Mouse (Mus musculus) right cerebral cortex, adult 18-20 months (tissue): ENCODE results near the gene Pik3c2a.

Source experiments
- DNase-seq: peaks from one replicate; pipeline ENCODE4 v3.0.0; 2022; ENCODE audit warnings: mixed read lengths

The Pik3c2a gene

GRCm38 (mm10) chr7:116443004-116443696 is at the start of gene Pik3c2a:
Gene Pik3c2a, minus strand, starts transcription at chr7:116443449.
- DNase-seq = peak; percentile 97

GRCm38 (mm10) chr7:116491113-116491512 is 47.9 kb upstream of the Pik3c2a start:
- DNase-seq = no peak

GRCm38 (mm10) chr7:116485062-116485601 is 41.9 kb upstream of the Pik3c2a start:
- no peak for DNase-seq

GRCm38 (mm10) chr7:116484213-116484612 is 41.0 kb upstream of the Pik3c2a start:
- no peak for DNase-seq

GRCm38 (mm10) chr7:116483782-116484181 is 40.5 kb upstream of the Pik3c2a start:
- no peak for DNase-seq

GRCm38 (mm10) chr7:116483106-116483505 is 39.9 kb upstream of the Pik3c2a start:
- DNase-seq = no peak

GRCm38 (mm10) chr7:116476264-116476663 is 33.0 kb upstream of the Pik3c2a start:
- no peak for DNase-seq

GRCm38 (mm10) chr7:116475836-116476235 is 32.6 kb upstream of the Pik3c2a start:
- DNase-seq = no peak

- no peak for DNase-seq
Observed at GRCm38 (mm10) chr7:116462114-116462513, 18.9 kb upstream of the Pik3c2a start.

- peak; percentile 9 for DNase-seq
Observed at GRCm38 (mm10) chr7:116458985-116459441, 15.8 kb upstream of the Pik3c2a start.

- no peak for DNase-seq
Observed at GRCm38 (mm10) chr7:116457391-116457790, 14.1 kb upstream of the Pik3c2a start.

- DNase-seq = no peak
Observed at GRCm38 (mm10) chr7:116456964-116457363, 13.7 kb upstream of the Pik3c2a start.

GRCm38 (mm10) chr7:116446645-116447044 is 3.4 kb upstream of the Pik3c2a start:
- no peak for DNase-seq

- no peak for DNase-seq
Observed at GRCm38 (mm10) chr7:116444326-116444809, 1.1 kb upstream of the Pik3c2a start.

GRCm38 (mm10) chr7:116443697-116444325 is 562 bp upstream of the Pik3c2a start:
- peak; percentile 35 for DNase-seq

GRCm38 (mm10) chr7:116442226-116442625 is 1.0 kb downstream of the Pik3c2a start:
- DNase-seq = no peak

GRCm38 (mm10) chr7:116441346-116441745 is 1.9 kb downstream of the Pik3c2a start:
- no peak for DNase-seq

GRCm38 (mm10) chr7:116431661-116432060 is 11.6 kb downstream of the Pik3c2a start:
- DNase-seq = no peak

GRCm38 (mm10) chr7:116430926-116431325 is 12.3 kb downstream of the Pik3c2a start:
- no peak for DNase-seq

GRCm38 (mm10) chr7:116427206-116427605 is 16.0 kb downstream of the Pik3c2a start:
- no peak for DNase-seq

GRCm38 (mm10) chr7:116425771-116426170 is 17.5 kb downstream of the Pik3c2a start:
- no peak for DNase-seq

GRCm38 (mm10) chr7:116421081-116421480 is 22.2 kb downstream of the Pik3c2a start:
- DNase-seq = no peak

GRCm38 (mm10) chr7:116409438-116409837 is 33.8 kb downstream of the Pik3c2a start:
- DNase-seq = no peak

GRCm38 (mm10) chr7:116392329-116392728 is 50.9 kb downstream of the Pik3c2a start:
- DNase-seq = no peak
